Mouse (Mus musculus) retina, embryonic 14.5 days (tissue): ENCODE data around the gene Olfr1438-ps1.
"Not testable (repeated sequence)": the region's sequence is repeated elsewhere in the genome, so short reads cannot be mapped to it uniquely, and the experiment has no call there.

Experiments
- DNase-seq: peaks from one replicate; pipeline ENCODE4 v3.0.0-alpha.2; 2015; ENCODE audit warnings: low spot score

The Olfr1438-ps1 gene

DNA sequence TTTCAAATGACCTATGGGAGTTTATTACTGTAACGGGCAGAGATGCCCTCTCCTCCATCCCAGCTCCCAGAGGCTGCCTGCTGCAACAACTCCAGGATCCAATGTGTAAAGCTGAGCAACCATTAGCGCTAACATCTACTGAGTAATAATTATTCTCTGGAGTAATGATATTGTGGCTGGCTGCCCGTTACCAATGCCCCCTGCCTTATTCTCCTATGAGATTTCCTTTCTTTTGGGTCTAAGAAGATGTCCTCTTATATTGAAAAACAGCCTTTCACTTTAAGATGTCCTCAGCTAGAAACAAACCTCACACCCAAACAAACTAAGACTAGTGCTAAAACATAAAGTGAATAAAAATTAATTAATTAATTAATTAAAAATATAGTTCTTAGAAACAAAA lies at the start of gene Olfr1438-ps1:
Gene Olfr1438-ps1, minus strand, starts transcription at position 101 of the 400 bp plus-strand sequence.
- DNase-seq: no peak

DNA sequence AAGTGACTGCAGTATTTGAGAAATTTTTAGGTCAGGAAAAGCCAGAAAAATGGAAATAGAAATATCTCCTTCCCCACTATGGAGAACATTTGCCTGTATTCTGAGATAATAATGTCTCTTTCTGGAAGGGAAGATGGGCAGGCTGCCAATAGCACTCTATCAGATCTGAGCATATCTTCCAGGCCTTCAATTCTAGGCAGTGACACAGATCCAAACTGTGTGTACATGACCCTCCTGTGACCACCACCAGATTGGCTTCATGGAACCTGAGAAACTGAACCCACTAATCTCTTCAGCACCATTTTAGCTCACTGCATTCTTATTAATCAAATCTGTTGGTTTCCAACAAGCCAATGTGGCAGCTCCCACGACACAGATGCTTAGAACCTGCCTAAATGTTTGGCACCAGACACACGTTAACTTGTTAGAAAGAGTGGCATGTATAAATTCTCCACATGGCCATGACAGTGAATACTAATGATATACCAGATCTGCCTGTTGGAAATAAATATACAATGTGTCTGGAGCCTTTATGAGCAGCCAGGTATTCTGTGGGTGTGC lies 38.8 kb upstream of the Olfr1438-ps1 start:
- DNase-seq: no peak

DNA sequence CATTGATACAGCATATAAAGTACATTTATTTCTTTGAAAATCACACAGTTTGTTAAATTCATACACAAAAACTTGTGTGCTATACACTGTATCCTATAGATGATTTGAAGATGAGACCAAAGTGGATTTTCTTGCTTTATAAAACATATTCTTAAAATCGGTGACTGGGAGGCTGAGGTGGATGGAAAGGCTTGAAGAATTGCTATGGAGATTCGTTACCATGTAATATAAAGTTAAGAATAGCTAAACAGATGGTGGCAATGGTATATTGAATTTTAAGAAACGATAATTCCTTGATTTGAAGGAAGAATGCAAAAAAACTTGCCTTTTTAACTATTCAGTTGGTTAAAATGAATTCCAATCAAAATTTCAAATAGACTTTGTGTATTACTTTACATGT lies 37.3 kb upstream of the Olfr1438-ps1 start:
- no peak for DNase-seq

DNA sequence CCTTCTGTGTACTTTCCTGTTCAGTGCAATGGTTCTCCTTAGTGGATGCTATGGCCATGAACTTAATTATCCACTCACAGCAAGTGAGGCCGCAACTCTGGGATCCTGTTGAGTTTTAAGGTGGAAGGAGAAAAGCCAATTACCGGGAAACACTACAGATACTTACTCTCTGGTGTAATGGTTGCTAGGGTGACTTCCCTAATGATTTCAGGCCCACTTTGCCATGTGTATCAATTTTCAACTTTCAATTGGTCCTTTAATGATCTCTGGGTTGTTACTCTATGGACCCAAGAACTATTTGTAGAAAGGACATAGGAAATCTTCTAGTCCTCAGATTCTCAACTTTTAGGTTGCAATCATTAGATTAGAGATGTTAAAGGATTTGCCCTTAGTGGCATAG lies 10.7 kb downstream of the Olfr1438-ps1 start, which contains the start of gene Olfr1437:
Gene Olfr1437, minus strand, starts transcription at position 101 of the 400 bp plus-strand sequence.
- no peak for DNase-seq

DNA sequence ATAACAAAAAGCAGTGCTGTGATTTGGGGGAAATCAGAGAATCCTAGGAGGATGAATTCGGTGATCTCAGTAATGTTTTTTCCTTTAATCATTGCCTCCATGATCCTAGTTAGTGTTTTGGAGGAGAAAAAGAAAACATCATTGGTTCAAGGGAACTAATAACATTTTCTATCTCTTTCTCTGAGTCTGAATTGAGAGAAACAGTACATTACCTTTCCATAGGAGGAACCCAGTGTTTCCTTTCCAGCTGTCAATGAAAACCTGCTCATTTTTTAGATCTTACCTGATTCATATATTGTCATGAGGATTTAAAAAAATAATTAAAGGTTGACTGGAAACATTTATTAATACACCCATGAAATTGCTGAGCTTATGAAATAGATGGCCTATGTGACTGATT lies 36.7 kb downstream of the Olfr1438-ps1 start, which contains the start of gene Olfr1436:
Gene Olfr1436, minus strand, starts transcription at position 101 of the 400 bp plus-strand sequence.
- not testable (repeated sequence) for DNase-seq

DNA sequence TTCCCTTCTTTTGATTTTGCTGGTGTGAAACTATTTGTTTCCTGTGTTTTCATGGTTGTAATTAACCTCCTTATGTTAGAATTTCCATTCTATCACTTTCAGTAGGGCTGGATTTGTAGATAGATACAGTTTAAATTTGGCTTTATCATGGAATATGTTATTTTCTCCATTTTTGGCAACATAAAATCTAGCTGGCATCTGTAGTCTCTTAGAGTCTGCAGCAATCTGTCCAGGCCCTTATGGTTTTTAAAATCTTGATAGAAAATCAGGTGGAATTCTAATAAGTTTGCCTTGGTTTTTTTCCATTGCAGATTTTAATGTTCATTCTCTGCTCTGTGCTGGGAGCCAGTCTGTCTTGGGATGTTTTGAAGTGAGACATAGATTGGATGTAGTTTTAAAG lies 42.7 kb downstream of the Olfr1438-ps1 start:
- DNase-seq: no peak

DNA sequence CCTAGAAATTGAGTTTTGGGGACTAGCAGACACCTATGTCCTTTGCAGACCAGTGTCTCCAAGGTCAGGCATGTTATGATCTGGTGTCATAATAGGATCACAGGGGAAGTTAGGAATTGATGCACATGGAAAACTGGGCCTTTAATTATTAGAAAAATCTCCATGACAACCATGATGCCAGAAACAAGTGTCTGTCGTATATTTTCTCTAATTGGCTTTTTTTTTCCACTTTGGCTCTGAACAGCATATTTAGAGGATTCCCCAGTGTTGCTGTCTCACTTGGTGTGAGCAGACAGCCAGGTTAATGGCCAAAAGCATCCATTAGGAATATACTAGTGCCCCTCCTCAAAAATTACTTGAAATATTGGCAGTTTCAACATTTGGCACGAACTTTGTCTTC lies 56.2 kb downstream of the Olfr1438-ps1 start, which contains the start of gene Olfr1434:
Gene Olfr1434, plus strand, starts transcription at position 301 of the 400 bp plus-strand sequence.
- DNase-seq: no peak
